Mouse (Mus musculus): Measurements from ENCODE around the gene Itga2b.

GRCm38 (mm10) chr11:102465713-102466436, 4.0 kb downstream of the Itga2b start:
- TF ChIP-seq CTCF (IDR thresholded peaks at IDR 0.05; ENCODE audit: low read depth) (no peak), EP300 (optimal IDR thresholded peaks at IDR 0.05) (no peak)
